Mouse (Mus musculus): ENCODE data around the gene Itpk1. TPM values are rescaled to one million over a fixed set of nuclear protein-coding genes. Genes with fewer than 3 reads are reported as not detected.

Itpk1 gene
- total RNA-seq, 2 experiments from 2014 or later: 13.0 to 19.1 TPM

DNA sequence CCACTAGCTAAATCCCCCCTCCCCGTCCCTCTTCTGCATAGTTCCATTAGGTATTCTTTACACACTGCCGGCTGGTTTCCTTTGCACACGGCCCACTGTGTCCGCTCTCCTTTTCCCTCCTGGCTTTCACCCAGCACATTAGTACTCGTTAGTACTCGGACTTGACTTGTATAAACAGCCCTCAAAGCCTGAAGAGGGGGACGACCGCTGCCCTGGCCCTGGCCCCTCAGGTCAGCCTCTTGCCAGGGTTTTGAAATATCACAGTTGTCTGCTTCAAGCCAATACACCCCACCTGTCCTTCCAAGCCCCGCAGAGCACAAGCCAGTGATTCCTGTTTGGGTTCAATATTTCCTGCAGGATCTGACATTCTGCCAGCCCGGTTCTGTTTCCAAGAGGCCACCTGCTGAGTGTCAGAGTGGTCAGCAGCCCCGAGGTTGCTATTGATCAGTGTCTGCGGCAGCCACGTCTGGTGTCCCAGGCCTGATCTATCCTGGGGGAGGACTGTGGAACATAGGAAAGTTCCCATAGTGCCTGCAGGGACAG is 182.9 kb downstream of the Itpk1 start:
- no peak for ATAC-seq (replicated peaks; ENCODE audit: poor library complexity, severe bottlenecking)

- no peak for ATAC-seq (replicated peaks; ENCODE audit: poor library complexity, severe bottlenecking)
Measured at GRCm38 (mm10) chr12:102519929-102520720, 184.6 kb downstream of the Itpk1 start.

Other genes with a start within 250 kb of the Itpk1 start
- gene Golga5, start 235.8 kb downstream of the Itpk1 start, total RNA-seq (2014; fragmentation: Nextera tagmentation): 25.2 and 28.7 TPM in 2 replicates
- 53.3 and 71.2 TPM in 2 replicates for gene Golga5, start 235.8 kb downstream of the Itpk1 start, total RNA-seq (2017)
- gene Chga, start 150.0 kb downstream of the Itpk1 start, total RNA-seq (2014; fragmentation: Nextera tagmentation): not detected in 2 replicates
- gene Chga, start 150.0 kb downstream of the Itpk1 start, total RNA-seq (2017): not detected in 2 replicates
- gene Moap1, start 38.7 kb upstream of the Itpk1 start, total RNA-seq (2014; fragmentation: Nextera tagmentation): 11.0 and 11.1 TPM in 2 replicates
- 9.3 and 15.6 TPM in 2 replicates for gene Moap1, start 38.7 kb upstream of the Itpk1 start, total RNA-seq (2017)
- gene Tmem251, start 38.8 kb upstream of the Itpk1 start, total RNA-seq (2014; fragmentation: Nextera tagmentation): 6.5 and 8.7 TPM in 2 replicates
- 8.0 and 9.3 TPM in 2 replicates for gene Tmem251, start 38.8 kb upstream of the Itpk1 start, total RNA-seq (2017)
- gene Gm28051, start 52.8 kb upstream of the Itpk1 start, total RNA-seq (2014; fragmentation: Nextera tagmentation): not detected in 2 replicates
- gene Gm28051, start 52.8 kb upstream of the Itpk1 start, total RNA-seq (2017): not detected in 2 replicates
- gene Gon7, start 52.9 kb upstream of the Itpk1 start, total RNA-seq (2014; fragmentation: Nextera tagmentation): 16.5 and 19.2 TPM in 2 replicates
- 12.9 and 22.2 TPM in 2 replicates for gene Gon7, start 52.9 kb upstream of the Itpk1 start, total RNA-seq (2017)
- gene Ubr7, start 53.0 kb upstream of the Itpk1 start, total RNA-seq (2014; fragmentation: Nextera tagmentation): 35.6 and 43.9 TPM in 2 replicates
- 48.8 and 58.8 TPM in 2 replicates for gene Ubr7, start 53.0 kb upstream of the Itpk1 start, total RNA-seq (2017)
- gene Gm20604, start 53.7 kb upstream of the Itpk1 start, total RNA-seq (2014; fragmentation: Nextera tagmentation): 6.6 and 9.7 TPM in 2 replicates
- gene Gm20604, start 53.7 kb upstream of the Itpk1 start, total RNA-seq (2017): 7.3 and 8.3 TPM in 2 replicates
- gene Btbd7, start 173.5 kb upstream of the Itpk1 start, total RNA-seq (2014; fragmentation: Nextera tagmentation): 13.0 and 15.8 TPM in 2 replicates
- 15.8 and 18.2 TPM in 2 replicates for gene Btbd7, start 173.5 kb upstream of the Itpk1 start, total RNA-seq (2017)
- not detected in 2 replicates for gene Cox8c, start 194.4 kb upstream of the Itpk1 start, total RNA-seq (2014; fragmentation: Nextera tagmentation)
- not detected in 2 replicates for gene Cox8c, start 194.4 kb upstream of the Itpk1 start, total RNA-seq (2017)
- gene Unc79, start 243.9 kb upstream of the Itpk1 start, total RNA-seq (2014; fragmentation: Nextera tagmentation): not detected in 2 replicates
- gene Unc79, start 243.9 kb upstream of the Itpk1 start, total RNA-seq (2017): not detected in 2 replicates